Mouse (Mus musculus): ENCODE measurements at regions not wholly inside any gene's neighbourhood (a gene's known extent, or its start where the extent isn't known, plus 50 kb on each side); places are given as distances from the start of the nearest gene placed in this dataset.

GRCm38 (mm10) chr14:105056171-105056570, 121.0 kb downstream of the Rbm26 start:
- DNase-seq: no peak

- no peak for DNase-seq
These were observed 138.3 kb downstream of the Rbm26 start for GRCm38 (mm10) chr14:105038798-105039197.

GRCm38 (mm10) chr14:105034712-105035377, 142.3 kb downstream of the Rbm26 start:
- no peak for DNase-seq

- DNase-seq: no peak
These were observed 157.2 kb downstream of the Rbm26 start for GRCm38 (mm10) chr14:105019971-105020370.

- no peak for DNase-seq
These were observed 160.9 kb downstream of the Rbm26 start for GRCm38 (mm10) chr14:105016089-105016846.

GRCm38 (mm10) chr14:105015278-105015677, 161.8 kb downstream of the Rbm26 start:
- no peak for DNase-seq

GRCm38 (mm10) chr14:105010742-105011141, 166.4 kb downstream of the Rbm26 start:
- no peak for DNase-seq

GRCm38 (mm10) chr14:105008331-105008730, 168.8 kb downstream of the Rbm26 start:
- no peak for DNase-seq

- no peak for DNase-seq
These were observed 183.1 kb downstream of the Rbm26 start for GRCm38 (mm10) chr14:104994066-104994465.

GRCm38 (mm10) chr14:104966046-104966445, 211.1 kb downstream of the Rbm26 start:
- no peak for DNase-seq

GRCm38 (mm10) chr14:104943450-104943849, 233.7 kb downstream of the Rbm26 start:
- no peak for DNase-seq

- DNase-seq: no peak
These were observed 237.2 kb downstream of the Rbm26 start for GRCm38 (mm10) chr14:104939961-104940360.

GRCm38 (mm10) chr14:104937083-104937864, 239.9 kb downstream of the Rbm26 start:
- no peak for DNase-seq

GRCm38 (mm10) chr14:104935956-104936355, 241.2 kb downstream of the Rbm26 start:
- no peak for DNase-seq

GRCm38 (mm10) chr14:104905706-104906105, 271.4 kb downstream of the Rbm26 start:
- no peak for DNase-seq

GRCm38 (mm10) chr14:104902120-104903027, 274.8 kb downstream of the Rbm26 start:
- no peak for DNase-seq

GRCm38 (mm10) chr14:104901072-104901471, 276.1 kb downstream of the Rbm26 start:
- peak; percentile 6 for DNase-seq

GRCm38 (mm10) chr14:104871203-104871602, 305.9 kb downstream of the Rbm26 start:
- DNase-seq: no peak

- no peak for DNase-seq
These were observed 309.6 kb downstream of the Rbm26 start for GRCm38 (mm10) chr14:104867540-104867939.

GRCm38 (mm10) chr14:104863881-104864280, 313.2 kb downstream of the Rbm26 start:
- no peak for DNase-seq

GRCm38 (mm10) chr14:104855913-104856312, 321.2 kb downstream of the Rbm26 start:
- DNase-seq: no peak

GRCm38 (mm10) chr14:104849274-104849673, 326.8 kb upstream of the Rnf219 start:
- DNase-seq: no peak

Measured in liver (tissue).